Mouse (Mus musculus) hindbrain, embryonic 16.5 days (tissue): ENCODE results near the gene Ech1. TPM values are rescaled to one million over a fixed set of nuclear protein-coding genes. Genes with fewer than 3 reads are reported as not detected.

ENCODE experiments used
- ATAC-seq: fragments of 200-750 bp; cut with Nextera tagmentation; 2 replicates; pipeline ENCODE4 v1.8.0; 2017; ENCODE audit warnings: moderate TSS enrichment, moderate library complexity
- H3K27ac ChIP-seq: fragments of 300-500 bp; sonication (generic); 2 replicates; pipeline ENCODE4 v1.5.1; 2014; ENCODE audit warnings: low read depth, mild to moderate bottlenecking, control low read depth, low read length, moderate library complexity
- H3K27me3 ChIP-seq: fragments of 300-500 bp; sonication (generic); replicated peaks from 2 replicates; pipeline ENCODE4 v1.6.1; 2014; ENCODE audit warnings: low read length; ENCODE audit not compliant: control insufficient read depth, insufficient read depth
- H3K36me3 ChIP-seq: fragments of 300-500 bp; sonication (generic); 2 replicates; pipeline ENCODE4 v1.6.1; 2014; ENCODE audit warnings: mild to moderate bottlenecking, low read length, moderate library complexity, mixed read lengths; ENCODE audit not compliant: control insufficient read depth, insufficient read depth
- H3K4me1 ChIP-seq: fragments of 300-500 bp; sonication (generic); 2 replicates; pipeline ENCODE4 v1.6.1; 2014; ENCODE audit warnings: low read depth, low read length; ENCODE audit not compliant: control insufficient read depth, insufficient read depth
- H3K4me2 ChIP-seq: fragments of 300-500 bp; sonication (generic); 2 replicates; pipeline ENCODE4 v1.6.1; 2014; ENCODE audit warnings: mild to moderate bottlenecking, low read length, control low read depth, moderate library complexity
- H3K4me3 ChIP-seq: fragments of 300-500 bp; sonication (generic); 2 replicates; pipeline ENCODE4 v1.5.1; 2014; ENCODE audit warnings: mild to moderate bottlenecking, low read length, control low read depth, moderate library complexity
- H3K9ac ChIP-seq: fragments of 300-500 bp; sonication (generic); 2 replicates; pipeline ENCODE4 v1.6.1; 2014; ENCODE audit warnings: low read depth, mild to moderate bottlenecking, control low read depth, low read length, moderate library complexity
- H3K9me3 ChIP-seq: fragments of 300-500 bp; sonication (generic); 2 replicates; pipeline ENCODE4 v1.6.1; 2014; ENCODE audit warnings: mild to moderate bottlenecking, low read length, moderate library complexity; ENCODE audit not compliant: control insufficient read depth
- WGBS: fragments of 180-500 bp; shearing (Covaris S2); extraction: QIAGEN DNeasy Blood & Tissue Kit; methylation state at CpG from one replicate; pipeline ENCODE4 v1.1.7; 2014; 5-methylcytosine and 5-hydroxymethylcytosine counted together
- polyA plus RNA-seq: library from polyadenylated mRNA; unstranded; fragments of >200 nt; fragmentation: Nextera tagmentation; extraction: Ambion mirVana; gene quantifications from 2 replicates; pipeline ENCODE4 v1.2.1, GENCODE M21; 2015

The Ech1 gene
- polyA plus RNA-seq, 1 experiment from 2014 or later, result 117 TPM

DNA sequence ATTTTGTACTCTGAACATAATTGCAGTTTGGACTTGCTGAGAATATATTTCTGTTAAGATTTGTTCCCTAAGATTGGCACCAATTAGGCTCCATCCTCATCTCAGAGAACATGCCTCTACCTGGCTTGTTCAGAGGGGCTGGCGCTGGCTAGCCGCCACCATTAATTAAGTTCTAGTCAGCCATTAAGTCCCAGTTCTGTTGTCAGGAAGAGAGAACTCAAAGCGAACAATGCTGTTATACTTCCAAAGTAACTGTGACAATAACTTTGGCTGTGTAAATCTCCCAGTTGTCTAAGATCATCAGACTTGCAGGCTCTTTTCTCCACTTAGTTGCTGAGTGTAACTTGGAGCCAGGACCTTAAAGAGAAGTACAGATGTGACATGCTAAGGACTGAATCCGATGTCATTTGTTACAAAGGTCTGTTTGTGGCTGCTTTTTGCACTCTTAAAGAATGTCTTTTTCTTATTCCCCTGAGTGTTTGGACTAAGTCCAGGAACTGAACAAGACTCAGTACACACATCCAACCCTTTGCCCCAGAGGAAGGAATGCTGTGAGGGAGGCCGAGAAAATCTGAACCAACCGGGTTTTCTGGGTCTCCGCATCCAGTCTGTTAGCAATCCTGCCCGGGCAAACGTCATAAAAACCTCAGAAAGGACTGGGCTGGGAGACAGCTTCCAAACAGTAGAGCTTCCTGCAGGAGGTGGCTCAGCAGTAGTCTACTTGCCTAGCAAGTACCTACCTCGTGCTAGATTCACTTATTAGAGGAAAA is 22.9 kb upstream of the Ech1 start:
- Histone ChIP-seq H3K4me1 (peaks cover 6% of the 10 kb centered on the region), H3K4me2 (no peak overlapping the region), H3K36me3 (no peaks in the 10 kb centered on the region), H3K9me3 (no peaks in the 10 kb centered on the region), H3K27me3 (no peaks in the 10 kb centered on the region), H3K9ac (no peak overlapping the region), H3K4me3 (no peak overlapping the region), H3K27ac (peak overlapping the region; percentile 57)
- ATAC-seq, result no peak
- WGBS, result 19% methylated on average over 10 of the region's 10 CpGs

DNA sequence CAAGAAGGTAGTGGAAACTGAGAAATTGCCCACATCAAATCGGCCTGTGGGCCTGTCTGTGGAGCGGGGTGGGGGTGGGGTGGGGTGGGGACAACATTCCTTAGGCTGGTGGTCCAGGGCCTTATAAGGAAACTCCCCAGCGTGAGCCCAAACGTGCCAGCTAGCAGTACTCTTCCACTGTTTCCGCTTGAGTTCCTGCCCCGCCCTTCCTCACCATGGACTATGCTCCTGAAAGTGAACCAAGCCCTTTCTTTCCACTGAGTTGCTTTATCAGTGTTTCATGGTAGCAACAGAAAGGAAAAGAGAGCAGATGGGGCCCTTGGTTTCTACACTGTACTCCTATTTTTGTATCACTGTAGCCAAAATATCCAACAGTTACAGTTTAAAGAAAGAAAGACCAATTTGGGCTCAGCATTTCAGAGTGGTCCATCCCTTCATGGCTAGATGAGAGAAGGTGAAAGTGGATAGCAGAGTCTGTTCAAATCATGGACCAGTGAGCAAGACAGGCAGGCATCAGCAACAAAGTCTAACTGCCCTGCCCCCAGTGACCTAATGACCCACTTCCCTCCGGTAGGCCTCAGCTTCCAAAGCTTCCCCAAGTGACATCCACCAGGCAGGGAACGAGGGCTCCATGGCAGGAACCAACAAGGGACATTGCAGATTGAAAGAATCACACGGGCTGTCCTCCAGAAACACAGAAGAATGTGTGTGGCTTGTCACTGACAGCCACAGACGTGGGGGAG is 22.0 kb upstream of the Ech1 start:
- Histone ChIP-seq H3K27ac (peak overlapping the region; percentile 57), H3K36me3 (no peaks in the 10 kb centered on the region), H3K9ac (no peak overlapping the region), H3K4me2 (no peak overlapping the region), H3K4me3 (no peak overlapping the region), H3K4me1 (peaks cover 11% of the 10 kb centered on the region), H3K9me3 (no peaks in the 10 kb centered on the region), H3K27me3 (no peaks in the 10 kb centered on the region)
- ATAC-seq, result no peak
- WGBS, result 4% methylated on average over 10 of the region's 10 CpGs

DNA sequence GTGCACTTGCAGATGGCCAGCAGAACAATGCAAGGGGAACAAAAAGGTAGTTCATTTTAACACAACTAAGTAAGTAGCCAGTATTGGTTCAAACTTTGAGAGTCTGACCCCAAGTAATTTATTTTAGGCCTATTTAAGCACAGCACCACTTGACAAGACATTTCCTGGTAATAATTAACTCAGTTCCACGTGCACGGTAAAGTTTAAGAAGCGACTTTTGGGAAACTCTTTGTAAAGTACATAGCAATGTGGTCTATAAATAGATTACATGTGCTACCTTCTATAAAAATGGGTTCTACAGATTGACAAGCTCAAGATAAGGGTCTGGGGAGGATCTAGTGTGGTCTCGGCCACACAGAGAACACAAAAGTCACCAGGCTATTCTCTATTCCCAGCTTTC is 21.3 kb upstream of the Ech1 start:
- no peak for ATAC-seq
- Histone ChIP-seq H3K4me3 (no peak overlapping the region), H3K36me3 (no peaks in the 10 kb centered on the region), H3K4me1 (peaks cover 15% of the 10 kb centered on the region), H3K27me3 (no peaks in the 10 kb centered on the region), H3K4me2 (no peak overlapping the region), H3K9ac (no peak overlapping the region), H3K9me3 (no peaks in the 10 kb centered on the region), H3K27ac (no peak overlapping the region)
- WGBS, result 58% methylated on average over 4 of the region's 4 CpGs

- Histone ChIP-seq H3K4me1 (peaks cover 16% of the 10 kb centered on the region), H3K36me3 (no peaks in the 10 kb centered on the region), H3K9me3 (no peaks in the 10 kb centered on the region), H3K27me3 (no peaks in the 10 kb centered on the region), H3K9ac (no peak overlapping the region), H3K4me3 (no peak overlapping the region), H3K4me2 (no peak overlapping the region), H3K27ac (no peak overlapping the region)
- 66% methylated on average over 4 of the region's 4 CpGs for WGBS
- no peak for ATAC-seq
These were observed 18.1 kb upstream of the Ech1 start for GRCm38 (mm10) chr7:28806869-28807268.

- peaks cover 21% of the 10 kb centered on the region for H3K4me1 ChIP-seq
- WGBS, result 34% methylated on average over 8 of the region's 8 CpGs
These were observed 17.3 kb upstream of the Ech1 start for GRCm38 (mm10) chr7:28807641-28808220.

GRCm38 (mm10) chr7:28808221-28808941 is 16.6 kb upstream of the Ech1 start, which contains the start of gene Hnrnpl:
Gene Hnrnpl (plus strand): TSS chr7:28808541.
- Histone ChIP-seq H3K36me3 (peaks cover 4% of the 10 kb centered on the region), H3K27me3 (no peaks in the 10 kb centered on the region), H3K9ac (peak within 1 kb of the TSS; percentile 97), H3K4me3 (peak within 1 kb of the TSS; percentile 88), H3K9me3 (no peaks in the 10 kb centered on the region), H3K27ac (peak within 1 kb of the TSS; percentile 100), H3K4me2 (peak within 1 kb of the TSS; percentile 99), H3K4me1 (peaks cover 22% of the 10 kb centered on the region)
- ATAC-seq, result peak; percentile 16; the same call in 1 of the 2 replicates
- WGBS, result 4% methylated on average over 34 of the region's 35 CpGs

More at GRCm38 (mm10) chr7:28807641-28808220, 17.3 kb upstream of the Ech1 start:
- no peak for ATAC-seq
- H3K9ac ChIP-seq, result peak overlapping the region; percentile 97
- H3K36me3 ChIP-seq, result no peaks in the 10 kb centered on the region
- no peaks in the 10 kb centered on the region for H3K9me3 ChIP-seq
- no peaks in the 10 kb centered on the region for H3K27me3 ChIP-seq
- peak overlapping the region; percentile 100 for H3K27ac ChIP-seq
- H3K4me2 ChIP-seq, result peak overlapping the region; percentile 99
- H3K4me3 ChIP-seq, result peak overlapping the region; percentile 88

DNA sequence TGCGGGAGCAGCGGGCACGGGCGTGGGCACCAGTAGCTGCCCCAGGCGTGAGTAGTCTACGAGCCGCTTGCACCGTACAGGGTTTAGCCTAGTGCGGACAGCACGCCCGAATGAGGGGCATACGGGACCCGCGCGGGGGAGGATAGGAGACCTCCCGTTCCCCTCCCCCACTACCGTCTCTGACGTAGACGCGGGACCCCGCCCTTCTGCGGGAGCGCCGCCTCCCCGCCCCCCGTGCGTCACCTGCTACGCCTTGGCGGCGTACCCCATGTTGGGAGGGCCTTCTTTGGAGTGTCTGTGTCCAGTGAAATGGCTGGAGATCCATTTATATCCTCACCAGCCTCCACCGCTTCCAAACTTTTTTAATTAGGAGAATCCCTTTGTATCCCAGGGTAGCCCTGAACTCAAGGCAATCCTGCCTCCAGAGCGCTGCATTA is 16.0 kb upstream of the Ech1 start:
- Histone ChIP-seq H3K9ac (peak overlapping the region; percentile 97), H3K4me1 (peaks cover 22% of the 10 kb centered on the region), H3K27ac (peak overlapping the region; percentile 100), H3K9me3 (no peaks in the 10 kb centered on the region), H3K36me3 (peaks cover 10% of the 10 kb centered on the region), H3K4me2 (peak overlapping the region; percentile 99), H3K27me3 (no peaks in the 10 kb centered on the region), H3K4me3 (peak overlapping the region; percentile 88)
- 0% methylated on average over 27 of the region's 32 CpGs for WGBS
- peak; percentile 64 for ATAC-seq

GRCm38 (mm10) chr7:28809401-28810089 is 15.5 kb upstream of the Ech1 start:
- WGBS, result under 1% methylated on average over 35 of the region's 35 CpGs

More at GRCm38 (mm10) chr7:28809401-28810089, 15.5 kb upstream of the Ech1 start:
- peak; percentile 25 for ATAC-seq
- Histone ChIP-seq H3K4me3 (peak overlapping the region; percentile 88), H3K9ac (peak overlapping the region; percentile 97), H3K36me3 (peaks cover 16% of the 10 kb centered on the region), H3K4me1 (peaks cover 22% of the 10 kb centered on the region), H3K27ac (peak overlapping the region; percentile 100), H3K9me3 (no peaks in the 10 kb centered on the region), H3K27me3 (no peaks in the 10 kb centered on the region), H3K4me2 (peak overlapping the region; percentile 99)
